Mouse (Mus musculus): Measurements from ENCODE around the gene Mllt3. TPM values are rescaled to one million over a fixed set of nuclear protein-coding genes. Genes with fewer than 3 reads are reported as not detected.

Mllt3 gene
- polyA plus RNA-seq, 1 experiment, result 15.7 TPM

DNA sequence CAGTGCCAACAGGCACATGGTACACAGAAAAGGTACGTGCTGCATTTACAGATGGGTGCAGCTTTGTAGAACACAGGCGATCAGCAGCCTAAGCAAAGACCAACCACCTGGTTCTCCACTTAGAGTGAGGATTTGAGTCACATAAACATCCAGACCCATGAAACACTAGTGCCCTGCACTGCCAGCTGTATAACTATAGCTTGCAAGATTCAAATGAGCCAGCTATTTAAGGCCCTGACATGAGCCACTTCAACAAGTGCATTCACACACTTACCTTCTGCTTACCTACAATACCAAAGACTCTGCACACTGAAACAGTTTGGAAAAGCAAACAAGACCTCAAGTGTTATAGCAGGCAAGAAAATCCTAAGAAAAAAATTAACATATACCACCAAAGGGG lies 78.0 kb downstream of the Mllt3 start:
- Histone ChIP-seq H3K36me3 (ENCODE audit: control insufficient read depth, insufficient read depth) (no peaks in the 10 kb centered on the region), H3K4me3 (no peak overlapping the region), H3K79me2 (ENCODE audit: control insufficient read depth, insufficient read depth) (no peaks in the 10 kb centered on the region), H3K4me2 (ENCODE audit: low read depth) (no peak overlapping the region), H3K27me3 (ENCODE audit: control insufficient read depth, insufficient read depth, insufficient read length) (no peaks in the 10 kb centered on the region), H3ac (ENCODE audit: control insufficient read depth, insufficient read length) (no peak overlapping the region)
- TF ChIP-seq MAX (IDR thresholded peaks at IDR 0.05; ENCODE audit: low read depth) (no peak), POLR2AphosphoS2 (IDR thresholded peaks at IDR 0.05; ENCODE audit: insufficient read length, low read depth) (no peak), TCF12 (IDR thresholded peaks at IDR 0.05; ENCODE audit: insufficient read depth, poor library complexity, severe bottlenecking) (no peak), MYOD1 (IDR thresholded peaks at IDR 0.05; ENCODE audit: control insufficient read depth in 1 of 3, insufficient read length in 2 of 3, low read depth in 2 of 3) (no peak), POLR2A (IDR thresholded peaks at IDR 0.05; ENCODE audit: insufficient read length, low read depth) (no peak), TCF3 (IDR thresholded peaks at IDR 0.05; ENCODE audit: insufficient read length, low read depth) (no peak), CEBPB (IDR thresholded peaks at IDR 0.05; ENCODE audit: insufficient read depth, poor library complexity, severe bottlenecking) (no peak), USF1 (IDR thresholded peaks at IDR 0.05; ENCODE audit: low read depth) (no peak), E2F4 (IDR thresholded peaks at IDR 0.05; ENCODE audit: insufficient read depth) (no peak), REST (IDR thresholded peaks at IDR 0.05; ENCODE audit: insufficient read depth, insufficient read length) (no peak), MYOG (IDR thresholded peaks at IDR 0.05; ENCODE audit: control insufficient read depth in 1 of 3, insufficient read depth in 1 of 3, insufficient read length in 2 of 3, low read depth in 2 of 3) (no peak), SRF (IDR thresholded peaks at IDR 0.05; ENCODE audit: control insufficient read depth, insufficient read length, low read depth) (no peak)

GRCm38 (mm10) chr4:87954421-87955083 lies 78.6 kb downstream of the Mllt3 start:
- Histone ChIP-seq H3K4me3 (no peak overlapping the region), H3K36me3 (ENCODE audit: control insufficient read depth, insufficient read depth) (no peaks in the 10 kb centered on the region), H3ac (ENCODE audit: control insufficient read depth, insufficient read length) (no peak overlapping the region), H3K27me3 (ENCODE audit: control insufficient read depth, insufficient read depth, insufficient read length) (no peaks in the 10 kb centered on the region), H3K4me2 (ENCODE audit: low read depth) (no peak overlapping the region), H3K79me2 (ENCODE audit: control insufficient read depth, insufficient read depth) (no peaks in the 10 kb centered on the region)
- TF ChIP-seq TCF12 (IDR thresholded peaks at IDR 0.05; ENCODE audit: insufficient read depth, poor library complexity, severe bottlenecking) (no peak), MAX (IDR thresholded peaks at IDR 0.05; ENCODE audit: low read depth) (no peak), POLR2A (IDR thresholded peaks at IDR 0.05; ENCODE audit: insufficient read length, low read depth) (no peak), REST (IDR thresholded peaks at IDR 0.05; ENCODE audit: insufficient read depth, insufficient read length) (no peak), TCF3 (IDR thresholded peaks at IDR 0.05; ENCODE audit: insufficient read length, low read depth) (no peak), USF1 (IDR thresholded peaks at IDR 0.05; ENCODE audit: low read depth) (no peak), MYOG (IDR thresholded peaks at IDR 0.05; ENCODE audit: control insufficient read depth in 1 of 3, insufficient read depth in 1 of 3, insufficient read length in 2 of 3, low read depth in 2 of 3) (no peak), CEBPB (IDR thresholded peaks at IDR 0.05; ENCODE audit: insufficient read depth, poor library complexity, severe bottlenecking) (no peak), POLR2AphosphoS2 (IDR thresholded peaks at IDR 0.05; ENCODE audit: insufficient read length, low read depth) (no peak)

- H3ac ChIP-seq (ENCODE audit: control insufficient read depth, insufficient read length), result no peak overlapping the region
- H3K36me3 ChIP-seq (ENCODE audit: control insufficient read depth, insufficient read depth), result no peaks in the 10 kb centered on the region
- no peak overlapping the region for H3K4me3 ChIP-seq
- H3K4me2 ChIP-seq (ENCODE audit: low read depth), result no peak overlapping the region
- H3K79me2 ChIP-seq (ENCODE audit: control insufficient read depth, insufficient read depth), result no peaks in the 10 kb centered on the region
- TF ChIP-seq POLR2A (IDR thresholded peaks at IDR 0.05; ENCODE audit: insufficient read length, low read depth) (no peak), USF1 (IDR thresholded peaks at IDR 0.05; ENCODE audit: low read depth) (no peak), REST (IDR thresholded peaks at IDR 0.05; ENCODE audit: insufficient read depth, insufficient read length) (no peak), TCF12 (IDR thresholded peaks at IDR 0.05; ENCODE audit: insufficient read depth, poor library complexity, severe bottlenecking) (no peak), SRF (IDR thresholded peaks at IDR 0.05; ENCODE audit: control insufficient read depth, insufficient read length, low read depth) (no peak), MAX (IDR thresholded peaks at IDR 0.05; ENCODE audit: low read depth) (no peak), E2F4 (IDR thresholded peaks at IDR 0.05; ENCODE audit: insufficient read depth) (no peak), MYOG (IDR thresholded peaks at IDR 0.05; ENCODE audit: control insufficient read depth in 1 of 3, insufficient read depth in 1 of 3, insufficient read length in 2 of 3, low read depth in 2 of 3) (no peak), CEBPB (IDR thresholded peaks at IDR 0.05; ENCODE audit: insufficient read depth, poor library complexity, severe bottlenecking) (no peak), TCF3 (IDR thresholded peaks at IDR 0.05; ENCODE audit: insufficient read length, low read depth) (no peak), POLR2AphosphoS2 (IDR thresholded peaks at IDR 0.05; ENCODE audit: insufficient read length, low read depth) (no peak), MYOD1 (IDR thresholded peaks at IDR 0.05; ENCODE audit: control insufficient read depth in 1 of 3, insufficient read length in 2 of 3, low read depth in 2 of 3) (no peak)
- no peaks in the 10 kb centered on the region for H3K27me3 ChIP-seq (ENCODE audit: control insufficient read depth, insufficient read depth, insufficient read length)
Measured at GRCm38 (mm10) chr4:87953736-87954135, 79.4 kb downstream of the Mllt3 start.

DNA sequence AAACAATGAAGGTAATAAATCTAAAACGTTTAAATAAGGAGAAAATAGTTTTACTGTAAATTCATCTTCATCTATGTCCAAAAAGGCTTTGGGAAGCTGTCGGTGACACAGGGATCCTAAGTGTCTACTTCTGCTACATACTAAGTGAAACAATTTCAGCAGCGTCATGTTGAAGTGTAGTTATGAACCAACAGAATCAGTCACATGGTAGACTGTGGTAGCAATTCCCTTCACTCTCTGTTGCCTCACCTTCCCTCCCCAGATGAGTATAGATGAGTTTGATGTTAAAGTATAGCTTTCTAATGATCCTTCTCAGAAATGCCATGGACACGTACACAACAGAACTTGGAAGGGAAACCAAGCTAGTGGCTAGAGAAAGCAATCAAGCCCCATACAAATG lies 79.9 kb downstream of the Mllt3 start:
- H3K4me2 ChIP-seq (ENCODE audit: low read depth), result no peak overlapping the region
- H3K36me3 ChIP-seq (ENCODE audit: control insufficient read depth, insufficient read depth), result no peaks in the 10 kb centered on the region
- TF ChIP-seq MYOD1 (IDR thresholded peaks at IDR 0.05; ENCODE audit: control insufficient read depth in 1 of 3, insufficient read length in 2 of 3, low read depth in 2 of 3), result no peak
- no peak for TF ChIP-seq SRF (IDR thresholded peaks at IDR 0.05; ENCODE audit: control insufficient read depth, insufficient read length, low read depth)
- TF ChIP-seq CEBPB (IDR thresholded peaks at IDR 0.05; ENCODE audit: insufficient read depth, poor library complexity, severe bottlenecking), result no peak
- no peak for TF ChIP-seq TCF3 (IDR thresholded peaks at IDR 0.05; ENCODE audit: insufficient read length, low read depth)
- no peak for TF ChIP-seq POLR2A (IDR thresholded peaks at IDR 0.05; ENCODE audit: insufficient read length, low read depth)
- no peak for TF ChIP-seq MAX (IDR thresholded peaks at IDR 0.05; ENCODE audit: low read depth)
- TF ChIP-seq MYOG (IDR thresholded peaks at IDR 0.05; ENCODE audit: control insufficient read depth in 1 of 3, insufficient read depth in 1 of 3, insufficient read length in 2 of 3, low read depth in 2 of 3), result no peak
- TF ChIP-seq REST (IDR thresholded peaks at IDR 0.05; ENCODE audit: insufficient read depth, insufficient read length), result no peak
- no peak for TF ChIP-seq E2F4 (IDR thresholded peaks at IDR 0.05; ENCODE audit: insufficient read depth)
- TF ChIP-seq POLR2AphosphoS2 (IDR thresholded peaks at IDR 0.05; ENCODE audit: insufficient read length, low read depth), result no peak
- TF ChIP-seq USF1 (IDR thresholded peaks at IDR 0.05; ENCODE audit: low read depth), result no peak
- no peak for TF ChIP-seq TCF12 (IDR thresholded peaks at IDR 0.05; ENCODE audit: insufficient read depth, poor library complexity, severe bottlenecking)
- no peak overlapping the region for H3ac ChIP-seq (ENCODE audit: control insufficient read depth, insufficient read length)
- H3K79me2 ChIP-seq (ENCODE audit: control insufficient read depth, insufficient read depth), result no peaks in the 10 kb centered on the region
- no peaks in the 10 kb centered on the region for H3K27me3 ChIP-seq (ENCODE audit: control insufficient read depth, insufficient read depth, insufficient read length)
- no peak overlapping the region for H3K4me3 ChIP-seq
